Mouse (Mus musculus) E14TG2a.4 (cell line): ENCODE measurements around the gene Wdfy1.

ENCODE experiments used
- H3K27me3 ChIP-seq: 2 replicates; pipeline ENCODE4 v1.6.1; 2014; ENCODE audit warnings: low read length, control low read depth; ENCODE audit not compliant: insufficient read depth
- H3K36me3 ChIP-seq: 2 replicates; pipeline ENCODE4 v1.6.1; 2014; ENCODE audit warnings: low read length, control low read depth; ENCODE audit not compliant: insufficient read depth
- H3K4me1 ChIP-seq: replicated peaks from 2 replicates; pipeline ENCODE4 v1.6.1; 2014; ENCODE audit warnings: low read depth, low read length, control low read depth
- H3K4me3 ChIP-seq: replicated peaks from 2 replicates; pipeline ENCODE4 v1.5.1; 2014; ENCODE audit warnings: mild to moderate bottlenecking, low read length
- H3K9me3 ChIP-seq: 2 replicates; pipeline ENCODE4 v1.6.1; 2014; ENCODE audit warnings: low read length, control low read depth
- CTCF ChIP-seq: conservative IDR thresholded peaks from 2 replicates; pipeline ENCODE4 v1.5.1; 2014; ENCODE audit warnings: low read length
- NANOG ChIP-seq: IDR thresholded peaks from 2 replicates; pipeline ENCODE4 v1.6.1; 2014; ENCODE audit warnings: borderline replicate concordance, low read length, mixed read lengths
- POU5F1 ChIP-seq: IDR thresholded peaks from 2 replicates; pipeline ENCODE4 v1.6.1; 2014; ENCODE audit warnings: low read length, borderline replicate concordance

The Wdfy1 gene

GRCm38 (mm10) chr1:79655819-79656555 lies 120.0 kb downstream of the Wdfy1 start:
- Histone ChIP-seq H3K4me3 (no peak overlapping the region), H3K36me3 (no peaks in the 10 kb centered on the region), H3K4me1 (no peaks in the 10 kb centered on the region), H3K27me3 (no peaks in the 10 kb centered on the region), H3K9me3 (no peaks in the 10 kb centered on the region)
- TF ChIP-seq POU5F1 (no peak), CTCF (no peak), NANOG (no peak)

- H3K4me3 ChIP-seq, result no peak overlapping the region
- no peaks in the 10 kb centered on the region for H3K36me3 ChIP-seq
- H3K27me3 ChIP-seq, result no peaks in the 10 kb centered on the region
- TF ChIP-seq CTCF (no peak), POU5F1 (no peak), NANOG (no peak)
- H3K9me3 ChIP-seq, result no peaks in the 10 kb centered on the region
- H3K4me1 ChIP-seq, result no peaks in the 10 kb centered on the region
Observed at GRCm38 (mm10) chr1:79654948-79655347, 121.0 kb downstream of the Wdfy1 start.
